Mouse (Mus musculus): ENCODE data around the gene Cbfa2t2.

DNA sequence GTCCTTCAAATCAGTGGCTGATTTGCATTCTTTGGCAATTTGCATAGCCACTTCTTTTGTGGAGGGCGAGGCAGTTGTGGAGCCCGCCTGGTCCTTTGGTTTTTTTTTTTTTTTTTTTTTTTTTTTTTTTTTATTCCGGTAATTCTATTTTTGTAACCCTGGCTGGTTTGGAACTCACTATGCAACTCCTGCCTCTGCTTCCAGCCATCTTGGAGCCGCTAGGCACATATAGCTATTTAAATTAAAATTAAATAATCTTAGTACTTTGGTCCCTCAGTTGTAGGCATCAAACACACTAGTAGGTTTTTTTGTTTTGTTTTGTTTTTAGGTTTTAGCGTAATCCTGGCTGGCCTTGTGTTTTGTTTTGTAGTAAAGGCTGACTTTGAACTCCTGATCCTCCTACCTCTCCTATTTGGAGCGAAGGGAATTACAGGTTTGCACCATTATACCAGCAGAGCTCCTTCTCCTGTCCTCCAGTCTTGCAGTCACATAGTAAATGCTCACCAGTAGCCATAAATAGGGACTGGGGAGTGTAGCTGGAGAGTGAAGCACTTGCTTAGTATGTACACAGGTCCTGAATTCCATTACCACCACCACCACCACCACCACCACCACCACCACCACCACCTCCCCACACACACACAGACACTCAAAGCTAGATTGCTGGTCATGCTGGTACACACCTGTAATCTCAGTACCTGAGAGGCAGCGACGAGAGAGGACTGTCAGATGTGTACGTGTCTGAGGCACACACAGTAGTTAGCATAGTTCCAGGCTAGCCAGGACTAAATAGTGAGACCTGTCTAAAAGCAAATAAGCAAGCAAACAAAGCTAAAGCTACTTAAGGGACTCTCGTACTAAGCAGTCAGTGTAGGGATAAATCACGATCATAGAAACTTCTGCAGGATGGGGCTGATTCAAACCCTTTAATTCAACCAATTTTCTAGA is 9.1 kb upstream of the Cbfa2t2 start:
- TF ChIP-seq POLR2A (IDR thresholded peaks at IDR 0.05; ENCODE audit: low read depth, low read length) = no peak
- TF ChIP-seq CTCF (IDR thresholded peaks at IDR 0.05; ENCODE audit: extremely low read depth, insufficient read length, insufficient replicate concordance, low read depth, low read length) = no peak
